In the genomic region with DNA sequence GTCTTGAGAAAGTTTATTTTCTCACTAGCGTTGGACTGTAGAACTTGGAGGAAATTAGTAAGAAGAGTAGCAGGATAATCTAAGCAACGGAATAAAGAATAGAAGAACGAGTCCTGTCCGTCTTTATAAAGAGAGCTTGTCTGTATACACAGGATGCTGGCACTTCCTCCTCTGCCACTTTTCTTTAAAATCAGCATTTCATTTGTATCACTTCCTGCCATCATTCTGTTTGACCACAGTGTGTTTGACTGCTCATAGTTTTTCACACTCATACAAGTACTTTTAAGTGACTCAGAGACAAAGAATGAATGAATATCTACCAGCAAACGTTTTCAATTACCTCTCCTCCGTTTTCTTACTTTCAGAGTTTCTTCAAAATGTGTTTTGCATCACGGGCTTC, we compare ENCODE assay signal across 29 mouse cellular contexts.
DNase-seq lines count a peak whose midpoint lies in the region; ATAC-seq and TF ChIP-seq lines count a peak whose summit lies in the region.
"Had no signal": no experiment of that assay in that cellular context is flagged by ENCODE, and none has a peak within 500 bp of the region (broad histone marks: within the 10 kb centered on the region; RNA-seq: fewer than 3 reads in every experiment).

No protein-coding gene starts in this region.

- no peaks in the 10 kb centered on the region for H3K79me2 ChIP-seq in MEL (ENCODE audit: control insufficient read depth, insufficient read depth, low read length, poor library complexity)

- WGBS in lung, postnatal 0 days, result 18% methylated on average over 7 of the region's 7 CpGs

- no peak for TF ChIP-seq RAD21 in MEL (IDR thresholded peaks at IDR 0.05; ENCODE audit: low read depth, low read length)

- no peak for TF ChIP-seq POLR2A in MEL (IDR thresholded peaks at IDR 0.05; ENCODE audit: control insufficient read depth in 1 of 2, insufficient read depth in 1 of 2, low read depth in 1 of 2, low read length in 2 of 2, poor library complexity in 1 of 2)

- no peak overlapping the region for H3K4me2 ChIP-seq in lung, postnatal 0 days (replicated peaks; ENCODE audit: low read depth, low read length)
- H3K4me2 ChIP-seq: forebrain, embryonic 15.5 days; heart, embryonic 15.5 days; hindbrain, embryonic 13.5 days; limb, embryonic 12.5 days; liver, embryonic 15.5 days; lung, embryonic 14.5 days; midbrain, embryonic 13.5 days had no signal

- TF ChIP-seq CTCF in MEL (IDR thresholded peaks at IDR 0.05 in 2 of 3, conservative IDR thresholded peaks at IDR 0.05 in 1 of 3; ENCODE audit: control insufficient read depth in 1 of 3, insufficient read depth in 1 of 3, low read depth in 2 of 3, low read length in 3 of 3, poor library complexity in 1 of 3, severe bottlenecking in 1 of 3), result no peak
- no peak for TF ChIP-seq CTCF in lung, postnatal 0 days (IDR thresholded peaks at IDR 0.05)

- no peaks in the 10 kb centered on the region for H3K27me3 ChIP-seq in MEL (ENCODE audit: control insufficient read depth in 1 of 2, insufficient read depth in 2 of 2, low read length in 2 of 2)
- no peaks in the 10 kb centered on the region for H3K27me3 ChIP-seq in lung, postnatal 0 days (replicated peaks; ENCODE audit: insufficient read depth, low read length)
- H3K27me3 ChIP-seq: forebrain, embryonic 15.5 days; heart, embryonic 15.5 days; hindbrain, embryonic 13.5 days; limb, embryonic 12.5 days; liver, embryonic 15.5 days; midbrain, embryonic 13.5 days; Patski had no signal

- H3K4me3 ChIP-seq in MEL (ENCODE audit: control insufficient read depth in 1 of 2, insufficient read depth in 1 of 2, low read depth in 2 of 2, low read length in 2 of 2), result no peak overlapping the region
- H3K4me3 ChIP-seq in lung, postnatal 0 days (ENCODE audit: low read depth, low read length), result no peak overlapping the region
- H3K4me3 ChIP-seq: forebrain, embryonic 10.5 days; forebrain, embryonic 15.5 days; heart, embryonic 10.5 days; heart, embryonic 15.5 days; hindbrain, embryonic 13.5 days; limb, embryonic 12.5 days; liver, embryonic 15.5 days; midbrain, embryonic 13.5 days had no signal

- H3K36me3 ChIP-seq in MEL (ENCODE audit: control insufficient read depth in 1 of 2, insufficient read depth in 2 of 2, low read length in 2 of 2), result no peaks in the 10 kb centered on the region
- H3K36me3 ChIP-seq in lung, postnatal 0 days (ENCODE audit: insufficient read depth, low read length), result no peaks in the 10 kb centered on the region
- H3K36me3 ChIP-seq: forebrain, embryonic 10.5 days; forebrain, embryonic 15.5 days; heart, embryonic 10.5 days; heart, embryonic 15.5 days; hindbrain, embryonic 13.5 days; limb, embryonic 12.5 days; liver, embryonic 15.5 days; midbrain, embryonic 13.5 days had no signal

- TF ChIP-seq EP300 in MEL (IDR thresholded peaks at IDR 0.05; ENCODE audit: low read depth in 1 of 2, low read length in 2 of 2), result no peak
- TF ChIP-seq EP300 in lung, postnatal 0 days (IDR thresholded peaks at IDR 0.05), result no peak

- no peak overlapping the region for H3K27ac ChIP-seq in MEL (ENCODE audit: control insufficient read depth, low read depth, low read length)
- H3K27ac ChIP-seq in lung, postnatal 0 days (ENCODE audit: low read length), result no peak overlapping the region
- H3K27ac ChIP-seq: forebrain, embryonic 10.5 days; forebrain, embryonic 15.5 days; heart, embryonic 10.5 days; heart, embryonic 15.5 days; hindbrain, embryonic 13.5 days; kidney, postnatal 0 days; limb, embryonic 12.5 days; liver, embryonic 15.5 days; midbrain, embryonic 13.5 days had no signal

- no peaks in the 10 kb centered on the region for H3K4me1 ChIP-seq in MEL (ENCODE audit: control insufficient read depth in 1 of 2, insufficient read depth in 2 of 2, low read length in 2 of 2)
- no peaks in the 10 kb centered on the region for H3K4me1 ChIP-seq in lung, postnatal 0 days (ENCODE audit: insufficient read depth, low read depth, low read length)
- H3K4me1 ChIP-seq: forebrain, embryonic 15.5 days; heart, embryonic 10.5 days; heart, embryonic 15.5 days; hindbrain, embryonic 13.5 days; limb, embryonic 12.5 days; liver, embryonic 15.5 days; midbrain, embryonic 13.5 days had no signal

- H3K9me3 ChIP-seq in MEL (replicated peaks; ENCODE audit: insufficient read depth, low read length), result no peaks in the 10 kb centered on the region
- H3K9me3 ChIP-seq in lung, postnatal 0 days (ENCODE audit: low read length), result no peaks in the 10 kb centered on the region
- H3K9me3 ChIP-seq: forebrain, embryonic 10.5 days; forebrain, embryonic 15.5 days; heart, embryonic 10.5 days; heart, embryonic 15.5 days; hindbrain, embryonic 13.5 days; limb, embryonic 12.5 days; liver, embryonic 15.5 days; midbrain, embryonic 13.5 days had no signal

- ATAC-seq in common myeloid progenitor, adult 5-6 weeks (replicated peaks; ENCODE audit: low read depth, poor library complexity, severe bottlenecking), result peak; percentile 81
- ATAC-seq in hematopoietic stem cell, adult 5-6 weeks (replicated peaks in 1 of 2; ENCODE audit: insufficient read depth in 1 of 2, low FRiP score in 2 of 2, low TSS enrichment in 1 of 2, low read depth in 1 of 2, poor library complexity in 2 of 2, severe bottlenecking in 2 of 2), result peak; percentile 73 to 75
- ATAC-seq in lung, postnatal 0 days, result no peak
- ATAC-seq: CD4-positive, CD25-positive, alpha-beta regulatory T cell, adult 4 months; forebrain, embryonic 15.5 days; intestine, embryonic 16.5 days; midbrain, embryonic 13.5 days; Patski had no signal

- peak; percentile 8 for DNase-seq in MEL (ENCODE audit: low read depth, low spot score)
- no peak for DNase-seq in lung, postnatal 0 days (ENCODE audit: low spot score)
- no peak for DNase-seq in c-Kit-positive CD71-positive TER-119-positive erythroid progenitor cells, embryonic 14.5 days (ENCODE audit: low spot score)
- DNase-seq in cerebellum, adult 9-11 months, result no peak
- DNase-seq: adrenal gland, postnatal 25 days; cerebellum, adult 8-10 months; cerebellum, postnatal 36 days; embryo, embryonic 11 days; gastrocnemius, postnatal 25 days; heart, adult 11 months; kidney, adult 8-10 months; kidney, postnatal 4 days; lung, embryonic 14.5 days; lung, postnatal 36 days; thymus, postnatal 4 days had no signal

- no peak overlapping the region for H3K9ac ChIP-seq in MEL (ENCODE audit: control insufficient read depth, low read depth, low read length, poor library complexity, severe bottlenecking)
- H3K9ac ChIP-seq in lung, postnatal 0 days (replicated peaks; ENCODE audit: low read depth), result no peak overlapping the region
- H3K9ac ChIP-seq: forebrain, embryonic 15.5 days; heart, embryonic 15.5 days; hindbrain, embryonic 13.5 days; limb, embryonic 12.5 days; liver, embryonic 15.5 days; lung, embryonic 14.5 days; midbrain, embryonic 13.5 days had no signal

TF ChIP-seq in MEL, 35 proteins besides CTCF, POLR2A, EP300 and RAD21:
- no peak for TF ChIP-seq MEF2A (IDR thresholded peaks at IDR 0.05; ENCODE audit: extremely low read depth, insufficient replicate concordance, low read depth, low read length, poor library complexity, severe bottlenecking)
- TF ChIP-seq USF2 (IDR thresholded peaks at IDR 0.05; ENCODE audit: borderline replicate concordance in 1 of 2, insufficient read depth in 1 of 2, low read depth in 1 of 2, low read length in 2 of 2), result no peak
- no peak for TF ChIP-seq SIN3A (IDR thresholded peaks at IDR 0.05; ENCODE audit: low read length)
- TF ChIP-seq ETS1 (IDR thresholded peaks at IDR 0.05; ENCODE audit: low read depth, low read length), result no peak
- TF ChIP-seq TBP (IDR thresholded peaks at IDR 0.05; ENCODE audit: low read depth, low read length), result no peak
- TF ChIP-seq RCOR1 (IDR thresholded peaks at IDR 0.05; ENCODE audit: low read depth, low read length), result no peak
- TF ChIP-seq MYC (IDR thresholded peaks at IDR 0.05; ENCODE audit: low read depth, low read length), result no peak
- TF ChIP-seq CHD1 (IDR thresholded peaks at IDR 0.05; ENCODE audit: low read depth, low read length), result no peak
- TF ChIP-seq JUND (IDR thresholded peaks at IDR 0.05; ENCODE audit: low read depth, low read length), result no peak
- no peak for TF ChIP-seq MYB (IDR thresholded peaks at IDR 0.05; ENCODE audit: low read depth, low read length)
- no peak for TF ChIP-seq MAX (IDR thresholded peaks at IDR 0.05; ENCODE audit: low read length)
- no peak for TF ChIP-seq POLR2AphosphoS5 (IDR thresholded peaks at IDR 0.05; ENCODE audit: borderline replicate concordance, low read depth, low read length)
- no peak for TF ChIP-seq MAFK (IDR thresholded peaks at IDR 0.05; ENCODE audit: borderline replicate concordance, low read depth, low read length)
- no peak for TF ChIP-seq USF1 (IDR thresholded peaks at IDR 0.05; ENCODE audit: low read depth, low read length)
- TF ChIP-seq UBTF (IDR thresholded peaks at IDR 0.05; ENCODE audit: borderline replicate concordance, insufficient read depth, low read depth, low read length), result no peak
- no peak for TF ChIP-seq ZKSCAN1 (IDR thresholded peaks at IDR 0.05; ENCODE audit: low read depth, low read length)
